Mouse (Mus musculus) retina, postnatal 7 days (tissue): ENCODE results near the gene Lbp.

Experiments
- DNase-seq: peaks from one replicate; pipeline ENCODE4 v3.0.0-alpha.2; 2012; ENCODE audit warnings: low read depth, low spot score

Gene Lbp

DNA sequence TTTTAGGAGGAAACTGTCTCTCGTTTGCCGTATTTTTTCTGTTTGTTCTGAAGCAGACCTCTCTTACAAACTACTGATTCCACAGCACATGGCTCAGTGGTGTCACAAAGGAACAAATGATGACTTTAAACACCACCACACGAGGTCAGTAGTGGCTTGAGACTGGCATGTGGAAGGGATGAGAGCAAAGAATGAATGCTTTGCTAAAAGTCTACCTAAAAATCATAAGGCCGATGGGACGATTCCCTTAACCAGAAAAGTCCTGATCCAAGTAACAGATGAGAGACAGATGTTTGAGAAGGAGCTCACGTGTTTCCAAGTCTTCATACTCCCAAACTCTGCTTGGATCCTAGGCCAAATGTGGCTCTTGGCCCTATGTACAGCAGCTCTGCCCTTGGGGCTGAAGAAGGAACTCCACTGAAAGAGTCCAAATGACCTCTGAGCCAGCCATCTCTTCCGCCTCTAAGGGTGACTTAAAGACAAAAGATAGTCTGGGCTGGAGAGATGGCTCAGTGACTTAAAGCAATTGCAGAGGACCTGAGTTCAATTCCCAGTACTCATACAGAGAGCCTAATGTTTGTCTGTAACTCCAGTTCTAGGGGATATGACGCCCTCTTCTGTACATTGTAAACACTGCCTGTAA is 55.5 kb downstream of the Lbp start:
- DNase-seq, result no peak

DNA sequence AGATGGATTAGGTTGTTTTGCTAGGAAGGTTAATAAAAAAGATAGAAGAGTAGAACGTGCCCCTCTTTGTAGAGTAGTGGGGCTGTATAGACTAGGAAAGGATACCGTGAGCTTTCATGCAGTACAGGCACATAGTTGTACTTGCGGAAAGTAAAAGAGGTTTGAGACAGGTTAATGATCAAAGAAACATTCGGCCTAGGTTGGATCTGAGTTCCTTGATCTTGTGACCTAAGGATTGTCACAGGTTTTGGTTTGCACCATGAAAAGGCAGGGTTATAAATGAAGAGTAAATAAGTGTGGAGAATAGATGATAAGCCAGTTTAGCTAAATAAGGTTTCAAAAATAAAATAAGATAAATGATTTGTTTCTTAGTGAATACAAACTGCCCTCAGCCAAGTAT is 57.9 kb downstream of the Lbp start:
- DNase-seq, result no peak

DNA sequence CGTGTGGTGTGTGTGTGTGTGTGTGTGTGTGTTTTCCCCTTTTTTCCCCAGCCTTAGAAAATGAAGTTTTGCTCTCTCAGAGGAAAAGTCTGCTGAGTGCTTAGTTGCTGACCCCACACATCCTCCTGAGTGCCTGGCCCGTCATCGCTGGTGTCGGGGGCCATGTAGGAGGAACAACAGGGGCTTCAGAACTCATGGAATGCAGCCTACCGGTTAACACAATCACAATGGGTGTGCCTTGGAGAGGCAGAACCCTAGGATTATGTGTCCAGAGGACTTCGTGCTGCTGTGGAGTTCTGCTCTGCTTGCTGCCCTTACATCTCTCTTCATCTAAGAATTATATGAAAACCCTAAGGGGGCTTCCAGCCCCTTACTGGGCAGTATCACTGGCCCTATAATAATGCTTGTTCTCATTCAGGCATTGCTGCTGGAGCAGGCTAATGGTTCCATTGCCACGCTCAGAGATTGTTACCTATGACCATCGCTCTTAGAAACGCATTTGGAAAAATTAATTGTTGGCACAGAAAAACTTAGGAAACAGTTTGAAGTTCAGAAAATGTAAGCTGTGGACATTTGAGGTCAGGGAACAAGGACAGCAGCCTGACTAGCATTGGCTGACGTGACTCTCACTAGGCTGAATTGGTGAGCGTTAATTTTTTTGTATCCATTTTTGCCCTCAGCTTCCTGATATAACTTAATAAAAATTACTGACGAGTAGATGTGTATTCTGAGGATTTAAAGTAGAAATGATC is 59.0 kb downstream of the Lbp start:
- DNase-seq, result no peak

DNA sequence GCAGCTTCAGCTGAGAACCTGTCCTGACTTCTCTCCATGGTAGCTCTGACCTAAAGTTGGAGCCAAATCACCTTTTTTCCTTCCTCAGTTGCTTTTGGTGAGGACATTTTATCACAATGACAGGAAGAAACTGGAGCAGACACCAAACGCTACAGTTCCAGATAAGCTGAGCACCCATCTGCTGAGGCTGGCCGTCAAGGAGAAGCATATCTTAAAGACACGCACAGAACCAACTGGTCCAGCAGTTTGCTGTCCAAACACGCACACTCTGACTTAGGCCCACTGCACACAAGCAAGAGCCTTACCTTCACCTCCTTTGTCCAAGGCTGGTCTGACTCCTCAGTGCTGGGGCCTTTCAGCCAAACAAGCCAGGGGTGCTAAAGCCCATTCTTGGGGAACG is 61.4 kb downstream of the Lbp start:
- DNase-seq, result no peak

DNA sequence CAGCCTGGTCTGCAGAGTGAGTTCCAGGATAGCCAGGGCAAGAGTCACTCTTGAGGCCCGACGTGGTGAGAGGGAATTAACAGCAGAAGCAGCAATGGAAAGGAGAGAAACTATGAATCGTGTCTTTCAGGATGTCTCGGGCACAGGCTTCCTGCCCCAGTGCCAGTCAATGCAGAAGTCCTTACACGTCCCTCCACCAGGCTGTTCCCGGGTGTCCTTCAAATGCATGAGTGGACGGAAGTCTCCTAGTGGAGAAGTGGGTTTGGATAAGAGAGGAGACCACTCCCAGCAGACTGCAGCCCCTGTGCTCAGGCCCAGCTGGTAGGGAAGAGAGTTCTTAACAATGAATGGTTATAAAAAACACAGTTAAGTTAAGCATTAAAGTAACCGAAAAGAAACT is 62.0 kb downstream of the Lbp start:
- DNase-seq, result no peak

DNA sequence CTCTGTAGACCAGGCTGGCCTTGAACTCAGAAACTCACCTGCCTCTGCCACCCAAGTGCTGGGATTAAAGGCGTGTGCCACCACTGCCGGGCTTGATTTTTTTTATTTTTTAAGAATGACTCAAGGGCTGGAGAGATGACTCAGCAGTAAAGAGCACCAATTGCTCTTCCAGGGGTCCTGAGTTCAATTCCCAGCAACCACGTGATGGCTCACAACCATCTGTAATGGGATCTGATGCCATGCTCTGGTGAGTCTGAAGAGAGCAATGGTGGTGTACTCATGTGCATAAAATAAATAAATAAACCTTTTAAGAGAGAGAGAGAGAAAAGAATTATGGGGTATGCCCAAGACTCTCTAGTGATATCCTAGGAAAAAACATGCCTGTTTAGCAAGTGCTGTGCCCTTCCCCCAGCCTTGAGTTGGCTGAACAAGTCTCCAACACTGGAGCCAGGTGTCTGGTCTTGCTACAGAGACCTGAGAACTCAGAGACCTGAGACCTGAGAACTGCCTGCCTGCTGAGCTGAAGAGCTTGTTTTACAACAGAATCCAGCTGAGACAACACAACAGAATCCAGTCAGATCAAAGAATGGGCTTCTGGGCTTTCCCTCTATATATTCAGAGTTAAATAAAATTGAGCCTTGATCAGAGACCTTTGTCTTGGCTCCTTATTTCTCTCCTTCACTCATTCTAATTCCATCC is 63.3 kb downstream of the Lbp start:
- DNase-seq, result no peak

DNA sequence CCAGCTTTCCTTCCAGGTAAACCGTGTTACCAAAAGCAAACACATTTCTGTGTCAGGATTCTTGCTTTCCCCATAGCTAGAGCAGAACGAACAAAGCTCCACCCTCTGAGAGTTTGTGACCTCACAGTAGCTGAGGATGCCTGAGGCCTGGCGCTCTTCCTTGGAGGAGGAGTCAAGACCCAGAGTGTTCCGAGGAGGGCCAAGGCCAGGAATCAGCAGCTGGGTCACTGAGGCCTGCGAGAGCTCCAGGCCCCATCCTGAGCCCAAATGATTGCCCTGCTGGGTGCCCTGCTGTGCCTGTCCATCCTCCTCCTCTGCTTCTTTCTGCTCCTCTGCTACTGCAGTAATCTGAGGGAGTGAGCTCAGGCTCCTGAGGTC is 63.9 kb downstream of the Lbp start:
- no peak for DNase-seq

DNA sequence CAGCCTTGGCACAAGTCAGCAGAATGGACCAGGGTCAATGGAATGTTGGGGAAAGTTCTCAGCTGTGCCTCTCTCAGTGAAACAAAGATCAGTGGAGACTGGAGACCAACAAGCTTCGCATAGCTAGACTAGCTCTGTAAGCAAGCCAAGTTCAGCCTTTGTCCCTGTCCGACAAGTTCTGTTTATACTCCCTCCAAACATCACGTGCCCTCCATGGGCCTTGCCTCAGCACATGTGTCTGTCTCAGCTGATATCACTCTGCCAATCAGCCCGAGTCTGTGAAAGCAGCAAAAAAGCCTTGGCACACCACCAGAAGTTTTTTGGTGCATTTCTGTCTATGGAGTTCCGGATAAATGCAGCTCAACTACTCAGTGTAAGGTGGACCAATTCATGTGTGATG is 66.8 kb downstream of the Lbp start:
- no peak for DNase-seq

DNA sequence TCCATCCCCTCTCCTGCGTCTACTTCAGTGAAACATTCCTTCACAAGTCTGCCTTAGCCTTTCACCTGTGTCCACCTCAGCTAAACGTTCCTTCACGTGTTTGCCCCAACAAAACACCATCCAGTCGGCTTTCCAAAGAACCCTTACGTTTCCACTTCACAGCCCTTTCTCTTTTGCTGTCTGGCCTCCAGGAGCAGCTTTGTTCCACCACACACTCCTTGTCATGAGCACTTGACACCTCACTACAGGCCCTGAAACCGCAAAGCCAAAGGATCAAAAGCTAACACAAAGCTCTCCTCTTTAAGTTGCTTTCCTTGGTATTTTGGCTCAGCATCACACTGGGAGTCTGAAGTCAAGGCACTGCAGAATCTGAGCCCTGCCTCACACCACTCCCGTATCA is 67.2 kb downstream of the Lbp start:
- DNase-seq, result no peak

DNA sequence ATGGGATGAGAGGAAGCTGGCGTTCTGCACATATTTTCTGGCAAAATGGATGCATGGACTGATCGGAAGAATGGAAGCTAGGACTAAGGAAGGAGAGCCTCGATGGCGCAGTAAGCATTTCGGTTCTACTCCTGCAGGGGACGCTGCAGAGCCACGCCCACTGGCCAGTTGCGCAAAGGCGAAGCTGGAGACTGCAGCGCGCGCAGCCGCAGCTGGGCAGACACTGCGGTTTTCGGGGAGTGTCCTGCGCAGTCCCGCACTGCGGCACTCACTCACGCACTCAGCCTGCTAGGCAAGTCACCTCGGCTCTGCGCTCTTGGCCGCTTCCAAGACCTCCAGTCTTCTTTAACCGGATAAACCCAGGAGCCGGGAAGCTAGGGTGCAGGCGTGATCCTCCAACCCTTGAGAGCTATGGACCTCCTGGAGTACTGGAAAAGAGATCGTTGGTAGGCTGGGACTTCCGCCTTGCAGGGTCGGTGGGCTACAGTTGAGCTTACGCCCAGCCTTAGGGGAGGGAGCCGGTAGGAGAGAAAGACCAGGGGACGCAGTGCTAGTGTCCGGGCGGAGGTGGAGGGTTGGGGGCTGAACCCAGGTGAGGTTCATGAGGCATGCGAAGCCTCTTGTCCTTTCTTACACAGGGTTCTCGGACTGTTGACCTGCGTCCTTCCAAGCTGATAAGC is 69.3 kb downstream of the Lbp start, which contains the start of gene Snhg11:
Snhg11 (plus strand) TSS at position 196 of the 680 bp plus-strand sequence.
- peak; percentile 21 for DNase-seq

DNA sequence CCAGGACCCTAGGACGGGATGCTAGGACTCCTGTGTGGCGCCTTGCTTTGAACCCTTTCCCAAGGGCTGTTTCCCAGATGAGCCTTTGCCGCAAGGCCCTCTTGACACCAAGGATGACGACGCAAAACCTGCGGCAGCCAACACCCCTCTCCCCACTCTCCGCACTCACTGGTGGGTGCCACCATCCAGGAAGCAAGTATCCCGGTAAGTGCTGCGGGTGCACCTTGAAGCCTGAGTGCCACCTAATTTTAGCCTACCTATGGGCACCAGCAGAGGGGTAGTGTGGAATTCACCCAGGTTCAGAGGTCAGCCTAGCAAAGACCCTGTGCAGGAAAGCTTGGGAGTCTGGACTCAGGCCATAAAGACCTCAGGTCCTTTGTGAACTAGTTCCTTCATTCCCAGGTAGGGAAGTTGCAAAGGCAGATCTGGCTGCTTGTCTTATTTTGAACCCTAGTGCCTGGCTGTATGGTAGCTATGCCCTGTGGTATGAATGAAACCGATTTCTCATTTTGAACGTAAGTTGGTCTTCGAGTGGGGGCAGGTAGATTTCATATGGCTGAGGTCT is 69.9 kb downstream of the Lbp start:
- no peak for DNase-seq

DNA sequence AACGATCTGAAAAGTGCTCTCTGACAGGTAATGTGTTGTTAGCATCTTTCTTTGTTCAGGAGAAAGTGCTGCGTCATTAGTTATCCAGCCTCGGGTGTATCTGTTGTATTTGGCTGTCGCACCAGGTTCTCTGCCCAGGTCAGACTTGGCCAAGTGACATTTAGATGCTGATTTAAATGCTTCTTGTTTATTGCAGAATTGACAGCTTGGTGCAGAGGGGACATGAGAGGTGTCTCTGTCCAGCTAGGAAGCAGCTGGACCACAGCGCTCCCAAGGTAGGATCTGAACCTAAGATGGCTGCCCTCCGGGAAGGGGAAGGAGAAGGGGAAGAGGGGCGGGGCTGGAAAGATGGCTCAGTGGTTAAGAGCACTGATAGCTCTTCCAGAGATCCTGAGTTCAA is 70.5 kb downstream of the Lbp start:
- DNase-seq, result no peak

DNA sequence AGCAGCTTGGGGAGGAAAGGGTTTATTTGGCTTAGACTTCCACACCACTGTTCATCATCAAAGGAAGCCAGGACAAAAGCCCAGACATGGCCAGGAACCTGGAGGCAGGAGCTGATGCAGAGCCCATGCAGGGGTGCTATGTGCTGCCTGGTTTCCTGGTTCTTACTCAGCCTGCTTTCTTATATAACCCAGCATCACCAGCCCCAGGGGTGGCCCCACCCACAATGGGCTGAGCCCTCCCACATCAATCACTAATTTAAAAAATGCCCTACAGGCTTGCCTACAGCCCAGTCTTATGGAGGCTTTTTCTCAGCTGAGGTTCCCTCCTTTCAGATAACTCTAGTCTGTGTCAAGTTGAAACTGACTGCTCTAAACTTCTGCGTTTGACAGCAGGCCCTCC is 71.5 kb downstream of the Lbp start:
- DNase-seq, result no peak

DNA sequence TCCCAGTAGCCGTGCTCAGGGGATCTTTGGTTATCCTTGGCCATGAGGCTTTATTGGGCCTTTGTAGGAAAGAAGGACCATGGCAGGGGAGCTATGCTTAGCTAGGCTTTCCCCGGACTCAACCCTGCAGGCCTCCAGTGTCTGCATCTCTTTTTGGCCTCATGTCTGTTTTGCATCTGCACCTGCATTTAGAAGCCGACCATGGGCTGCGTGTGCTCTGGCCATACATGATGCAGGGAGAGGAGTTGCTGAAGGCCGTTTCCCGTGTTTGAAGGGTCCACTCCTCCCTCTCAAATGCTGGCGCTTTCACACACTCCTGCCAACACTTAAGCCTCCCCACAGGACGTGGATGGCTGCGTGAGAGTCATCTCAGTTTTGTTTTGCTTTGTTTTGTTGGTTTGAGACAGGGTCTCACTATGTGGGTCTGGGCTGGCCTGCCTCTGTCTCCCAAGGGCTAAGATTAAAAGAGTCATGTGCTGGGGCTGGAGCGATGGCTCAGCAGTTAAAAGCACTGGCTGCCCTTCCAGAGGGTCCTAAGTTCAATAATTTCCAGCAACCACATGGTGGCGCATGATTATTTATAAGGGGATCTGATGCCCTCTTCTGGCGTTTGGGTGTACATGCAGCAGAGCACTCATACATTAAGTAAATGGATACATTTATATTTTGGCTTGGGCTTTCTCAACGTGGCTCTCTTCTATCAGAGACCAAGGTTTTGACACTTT is 73.2 kb downstream of the Lbp start:
- DNase-seq, result peak; percentile 70
